Mouse (Mus musculus) fibroblast of lung, adult 2 months (primary cell): ENCODE data around the gene Acvr2b.
A peak's percentile ranks its signal among the peaks of the same experiment; 100 is the strongest.

ENCODE experiments used
- DNase-seq: peaks from one replicate; pipeline ENCODE4 v3.0.0-alpha.2; 2011; ENCODE audit warnings: low read depth

Gene Acvr2b

GRCm38 (mm10) chr9:119408898-119409664, 7.2 kb downstream of the Acvr2b start:
- no peak for DNase-seq

- DNase-seq: no peak
Measured at GRCm38 (mm10) chr9:119409864-119410263, 7.9 kb downstream of the Acvr2b start.

GRCm38 (mm10) chr9:119418025-119418424, 16.1 kb downstream of the Acvr2b start:
- no peak for DNase-seq

- no peak for DNase-seq
Measured at GRCm38 (mm10) chr9:119419852-119420438, 18.0 kb downstream of the Acvr2b start.

GRCm38 (mm10) chr9:119425217-119425975, 23.5 kb downstream of the Acvr2b start:
- peak; percentile 57 for DNase-seq

- DNase-seq: no peak
Measured at GRCm38 (mm10) chr9:119425976-119426415, 24.1 kb downstream of the Acvr2b start.

- DNase-seq: no peak
Measured at GRCm38 (mm10) chr9:119426483-119426882, 24.6 kb downstream of the Acvr2b start.

GRCm38 (mm10) chr9:119430311-119430710, 28.4 kb downstream of the Acvr2b start:
- DNase-seq: peak; percentile 40

- DNase-seq: no peak
Measured at GRCm38 (mm10) chr9:119435855-119436254, 33.9 kb downstream of the Acvr2b start.

- no peak for DNase-seq
Measured at GRCm38 (mm10) chr9:119438065-119438464, 36.1 kb downstream of the Acvr2b start.

- DNase-seq: no peak
Measured at GRCm38 (mm10) chr9:119438498-119439000, 36.6 kb downstream of the Acvr2b start.

GRCm38 (mm10) chr9:119444738-119445429, 43.0 kb downstream of the Acvr2b start, which contains the start of gene Exog:
Exog (plus strand) TSS chr9:119444943.
- DNase-seq: peak; percentile 87

- DNase-seq: no peak
Measured at GRCm38 (mm10) chr9:119445737-119446136, 43.8 kb downstream of the Acvr2b start.

- no peak for DNase-seq
Measured at GRCm38 (mm10) chr9:119455967-119456366, 54.0 kb downstream of the Acvr2b start.

GRCm38 (mm10) chr9:119457122-119457521, 55.2 kb downstream of the Acvr2b start:
- no peak for DNase-seq

- no peak for DNase-seq
Measured at GRCm38 (mm10) chr9:119460410-119460809, 58.5 kb downstream of the Acvr2b start.

- DNase-seq: no peak
Measured at GRCm38 (mm10) chr9:119465056-119465455, 63.1 kb downstream of the Acvr2b start.

- DNase-seq: no peak
Measured at GRCm38 (mm10) chr9:119465595-119465994, 63.7 kb downstream of the Acvr2b start.

- no peak for DNase-seq
Measured at GRCm38 (mm10) chr9:119469691-119470353, 67.9 kb downstream of the Acvr2b start.

GRCm38 (mm10) chr9:119472412-119472918, 70.5 kb downstream of the Acvr2b start:
- DNase-seq: no peak

GRCm38 (mm10) chr9:119473011-119473410, 71.1 kb downstream of the Acvr2b start:
- DNase-seq: no peak
